ENCODE assay signal across 25 mouse cellular contexts in genomic region chr13:9450276-9450675, GRCm38 (mm10).
DNase-seq lines count a peak whose midpoint lies in the region; ATAC-seq and TF ChIP-seq lines count a peak whose summit lies in the region.
"Had no signal": no experiment of that assay in that cellular context is flagged by ENCODE, and none has a peak within 500 bp of the region (broad histone marks: within the 10 kb centered on the region; RNA-seq: fewer than 3 reads in every experiment).

No protein-coding gene starts in this region.

- peak overlapping the region; percentile 33 for H3K27ac ChIP-seq in heart, adult 2 months
- H3K27ac ChIP-seq in heart, postnatal 0 days (ENCODE audit: low read depth) = peak overlapping the region; percentile 75
- H3K27ac ChIP-seq: heart, embryonic 10.5 days; hindbrain, embryonic 14.5 days; kidney, postnatal 0 days; limb, embryonic 13.5 days; liver, embryonic 13.5 days; neural tube, embryonic 15.5 days had no signal

- no peak for TF ChIP-seq POLR2A in heart, adult 2 months (IDR thresholded peaks at IDR 0.05; ENCODE audit: insufficient read depth, low read depth, low read length)
- no peak for TF ChIP-seq POLR2A in myocyte (IDR thresholded peaks at IDR 0.05; ENCODE audit: insufficient read length, low read depth)

- no peak overlapping the region for H3ac ChIP-seq in myocyte (ENCODE audit: control insufficient read depth, insufficient read length)

- H3K4me1 ChIP-seq in heart, adult 2 months (ENCODE audit: control insufficient read depth, insufficient read depth, low read length) = peaks cover 14% of the 10 kb centered on the region
- H3K4me1 ChIP-seq in heart, postnatal 0 days (ENCODE audit: control insufficient read depth, insufficient read depth) = peaks cover 55% of the 10 kb centered on the region
- H3K4me1 ChIP-seq: limb, embryonic 13.5 days had no signal

- ATAC-seq in heart, postnatal 0 days (ENCODE audit: insufficient read depth, low read depth) = no peak
- ATAC-seq: forebrain, embryonic 14.5 days had no signal

- H3K9me3 ChIP-seq in heart, postnatal 0 days (replicated peaks; ENCODE audit: control insufficient read depth, low read length) = no peaks in the 10 kb centered on the region
- H3K9me3 ChIP-seq: G1E; heart, embryonic 10.5 days; limb, embryonic 13.5 days; liver, embryonic 13.5 days; neural tube, embryonic 15.5 days had no signal

- no peak for TF ChIP-seq CTCF in heart, adult 2 months (IDR thresholded peaks at IDR 0.05)
- TF ChIP-seq CTCF in heart, postnatal 0 days (IDR thresholded peaks at IDR 0.05; ENCODE audit: low read depth) = no peak

- no peaks in the 10 kb centered on the region; the same call in none of the 2 replicates for H3K79me2 ChIP-seq in heart, adult 2 months (replicated peaks; ENCODE audit: control insufficient read depth, insufficient read depth, low read length)
- H3K79me2 ChIP-seq in myocyte (ENCODE audit: control insufficient read depth, insufficient read depth) = peaks cover 35% of the 10 kb centered on the region

- H3K9ac ChIP-seq in heart, adult 2 months (ENCODE audit: low read depth, low read length) = no peak overlapping the region
- H3K9ac ChIP-seq in heart, postnatal 0 days (replicated peaks; ENCODE audit: low read depth, low read length) = no peak overlapping the region
- H3K9ac ChIP-seq: hindbrain, embryonic 14.5 days; limb, embryonic 13.5 days; liver, embryonic 13.5 days; neural tube, embryonic 15.5 days had no signal

- no peak overlapping the region for H3K4me3 ChIP-seq in heart, adult 2 months
- no peak overlapping the region for H3K4me3 ChIP-seq in heart, postnatal 0 days (ENCODE audit: low read depth, low read length)
- no peak overlapping the region for H3K4me3 ChIP-seq in myocyte
- H3K4me3 ChIP-seq: heart, embryonic 10.5 days; limb, embryonic 13.5 days; liver, embryonic 13.5 days; neural tube, embryonic 15.5 days had no signal

- 44% methylated on average over 3 of the region's 3 CpGs for WGBS in heart, adult 2 months
- WGBS in heart, postnatal 0 days = 32% methylated on average over 3 of the region's 3 CpGs

- no peaks in the 10 kb centered on the region for H3K27me3 ChIP-seq in heart, adult 2 months (ENCODE audit: control insufficient read depth, insufficient read depth, low read length)
- H3K27me3 ChIP-seq in heart, postnatal 0 days (ENCODE audit: control insufficient read depth, insufficient read depth, low read length) = no peaks in the 10 kb centered on the region
- no peaks in the 10 kb centered on the region for H3K27me3 ChIP-seq in myocyte (ENCODE audit: control insufficient read depth, insufficient read depth, insufficient read length)
- H3K27me3 ChIP-seq: CH12.LX; limb, embryonic 13.5 days; liver, embryonic 13.5 days; neural tube, embryonic 15.5 days had no signal

- DNase-seq in heart, adult 2 months = no peak
- DNase-seq in heart, adult 18-20 months = no peak
- peak; percentile 55 for DNase-seq in heart, postnatal 0 days (ENCODE audit: low spot score)
- no peak for DNase-seq in heart, adult 9 months (ENCODE audit: low spot score in 2 of 2)
- peak; percentile 28 for DNase-seq in Muller cell, postnatal 12 days (ENCODE audit: inconsistent ontology term)
- DNase-seq in liver = no peak
- DNase-seq: adrenal gland, postnatal 14 days; B cell, adult 2 months; cerebellum, adult 8-10 months; cerebellum, postnatal 36 days; gastrocnemius, postnatal 36 days; kidney, adult 2 months; liver, embryonic 13.5 days; lung, adult 2 months; lung, postnatal 14 days had no signal

- no peak overlapping the region for H3K4me2 ChIP-seq in heart, postnatal 0 days (ENCODE audit: low read depth, low read length)
- H3K4me2 ChIP-seq in myocyte (ENCODE audit: low read depth) = peak overlapping the region; percentile 73
- H3K4me2 ChIP-seq: hindbrain, embryonic 14.5 days; limb, embryonic 13.5 days; liver, embryonic 13.5 days; midbrain, embryonic 11.5 days; neural tube, embryonic 15.5 days had no signal

- intact Hi-C loops in heart, adult 2 months (cut with DNase I) = no loop called here

- TF ChIP-seq EP300 in heart, adult 2 months (IDR thresholded peaks at IDR 0.05; ENCODE audit: insufficient read depth, low read depth, low read length) = no peak
- TF ChIP-seq EP300 in heart, postnatal 0 days (IDR thresholded peaks at IDR 0.05; ENCODE audit: low read depth) = no peak

- H3K36me3 ChIP-seq in heart, adult 2 months (ENCODE audit: control insufficient read depth, insufficient read depth, low read length) = peaks cover 40% of the 10 kb centered on the region
- H3K36me3 ChIP-seq in heart, postnatal 0 days (replicated peaks; ENCODE audit: control insufficient read depth, insufficient read depth, low read length) = no peaks in the 10 kb centered on the region
- no peaks in the 10 kb centered on the region for H3K36me3 ChIP-seq in myocyte (ENCODE audit: control insufficient read depth, insufficient read depth)
- H3K36me3 ChIP-seq: G1E; heart, embryonic 10.5 days; limb, embryonic 13.5 days; liver, embryonic 13.5 days; neural tube, embryonic 15.5 days had no signal

TF ChIP-seq in myocyte, 11 proteins besides CTCF, POLR2A, EP300 and RAD21:
- TF ChIP-seq E2F4 (IDR thresholded peaks at IDR 0.05; ENCODE audit: insufficient read depth) (no peak), CEBPB (IDR thresholded peaks at IDR 0.05; ENCODE audit: insufficient read depth, poor library complexity, severe bottlenecking) (peak; percentile 71)

Comparison
In these comparisons a context has a peak if more than half of its experiments do, and no peak if none do; other contexts are left out.
1. DNase-seq: peak in heart, postnatal 0 days (single experiment) and Muller cell, postnatal 12 days (single experiment); none in heart, adult 2 months (0 of 2), heart, adult 18-20 months (0 of 2), heart, adult 9 months (0 of 2) and liver (single experiment).